Mouse (Mus musculus): ENCODE data around the gene Ccdc63. TPM values are rescaled to one million over a fixed set of nuclear protein-coding genes. Genes with fewer than 3 reads are reported as not detected.

Gene Ccdc63
- polyA plus RNA-seq, 1 experiment = 0.23 TPM

DNA sequence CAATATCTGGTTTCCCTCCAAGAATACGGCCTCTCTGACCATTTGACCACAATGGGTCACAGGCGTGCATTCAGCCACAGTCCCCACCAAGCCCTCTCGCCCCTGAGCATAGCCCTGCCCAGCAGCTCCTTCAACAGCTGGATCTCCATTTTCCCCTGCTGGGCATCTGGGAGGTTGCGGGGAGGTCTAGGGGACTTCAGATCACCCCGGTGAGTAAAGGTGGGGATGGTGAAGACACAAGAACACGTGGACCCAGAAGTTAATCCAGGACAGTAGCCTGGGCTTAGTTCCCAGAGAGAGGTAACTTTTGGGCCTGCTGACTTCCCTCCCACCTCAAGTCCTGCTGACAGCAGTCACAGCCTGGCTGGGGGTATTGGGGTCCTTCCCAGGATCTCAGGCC, 34.4 kb downstream of the Ccdc63 start:
- Histone ChIP-seq H3K36me3 (ENCODE audit: control insufficient read depth, insufficient read depth, low read length) (no peaks in the 10 kb centered on the region), H3K4me3 (ENCODE audit: control insufficient read depth, insufficient read depth, low read length) (no peak overlapping the region)

DNA sequence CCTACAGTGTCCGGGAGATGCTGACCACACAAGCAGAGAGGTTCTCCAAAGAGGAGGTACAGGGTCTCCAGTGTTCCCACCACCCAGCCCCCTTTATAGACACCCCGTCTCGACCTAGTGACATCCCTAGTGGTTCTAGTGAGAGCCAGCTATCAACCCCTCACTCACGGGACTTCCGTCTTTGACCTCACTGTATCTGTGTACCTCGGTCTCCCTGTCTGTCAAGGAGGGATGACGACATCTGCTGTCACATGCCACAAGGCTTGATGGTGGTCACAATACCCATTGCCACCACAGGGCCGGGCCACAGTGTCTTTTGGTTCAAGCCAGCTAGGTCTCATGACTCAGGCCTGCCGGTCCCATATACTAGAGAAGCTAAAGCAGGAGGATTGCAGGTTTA, 35.6 kb downstream of the Ccdc63 start:
- 92% methylated on average over 9 of the region's 9 CpGs for WGBS
- H3K27ac ChIP-seq (ENCODE audit: control insufficient read depth, insufficient read depth, low read length) = no peak overlapping the region

More for the DNA sequence above, 34.4 kb downstream of the Ccdc63 start:
- no peak overlapping the region for H3K27ac ChIP-seq (ENCODE audit: control insufficient read depth, insufficient read depth, low read length)
- no peak for DNase-seq
- peaks cover 7% of the 10 kb centered on the region; the same call in 1 of the 2 replicates for H3K4me1 ChIP-seq (replicated peaks; ENCODE audit: control insufficient read depth, insufficient read depth, low read length)
- TF ChIP-seq POLR2A (IDR thresholded peaks at IDR 0.05; ENCODE audit: control insufficient read depth, extremely low read depth, insufficient read depth, low read length, poor library complexity) (no peak), CTCF (IDR thresholded peaks at IDR 0.05; ENCODE audit: borderline replicate concordance, control insufficient read depth, extremely low read depth, insufficient read depth, low read length, poor library complexity) (no peak)
- WGBS = 95% methylated on average over 6 of the region's 6 CpGs
- H3K27me3 ChIP-seq (ENCODE audit: control insufficient read depth, insufficient read depth, low read length) = peaks cover 11% of the 10 kb centered on the region

DNA sequence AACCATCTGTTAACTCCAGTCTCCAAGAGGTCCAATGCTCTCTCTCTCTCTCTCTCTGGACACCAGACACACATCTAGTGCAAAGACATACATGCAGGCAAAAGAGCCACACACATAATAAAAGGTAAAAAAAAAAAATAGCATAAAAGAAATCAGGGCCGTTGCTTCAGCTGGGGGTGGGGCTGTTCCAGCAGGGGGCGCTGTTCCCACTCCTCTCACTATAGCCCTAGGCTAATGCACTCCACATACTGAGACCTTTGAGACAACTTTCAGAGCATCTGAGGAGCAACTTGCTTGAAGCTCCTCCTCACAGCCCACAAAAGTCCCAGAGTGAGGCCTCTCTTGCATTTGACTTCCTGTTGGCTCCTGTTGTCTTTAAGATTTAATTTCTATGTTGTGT, 36.4 kb downstream of the Ccdc63 start:
- H3K36me3 ChIP-seq (ENCODE audit: control insufficient read depth, insufficient read depth, low read length) = no peaks in the 10 kb centered on the region
- H3K4me1 ChIP-seq (replicated peaks; ENCODE audit: control insufficient read depth, insufficient read depth, low read length) = peaks cover 6% of the 10 kb centered on the region; the same call in 1 of the 2 replicates
- H3K4me3 ChIP-seq (ENCODE audit: control insufficient read depth, insufficient read depth, low read length) = no peak overlapping the region
- H3K27me3 ChIP-seq (ENCODE audit: control insufficient read depth, insufficient read depth, low read length) = peaks cover 11% of the 10 kb centered on the region
- H3K27ac ChIP-seq (ENCODE audit: control insufficient read depth, insufficient read depth, low read length) = no peak overlapping the region
- 4% methylated on average over 2 of the region's 2 CpGs for WGBS
- no peak for TF ChIP-seq POLR2A (IDR thresholded peaks at IDR 0.05; ENCODE audit: control insufficient read depth, extremely low read depth, insufficient read depth, low read length, poor library complexity)
- TF ChIP-seq CTCF (IDR thresholded peaks at IDR 0.05; ENCODE audit: borderline replicate concordance, control insufficient read depth, extremely low read depth, insufficient read depth, low read length, poor library complexity) = peak; percentile 70; the same call in 1 of the 2 replicates
- DNase-seq = peak; percentile 41

More for the DNA sequence above, 35.6 kb downstream of the Ccdc63 start:
- Histone ChIP-seq H3K4me1 (replicated peaks; ENCODE audit: control insufficient read depth, insufficient read depth, low read length) (peaks cover 7% of the 10 kb centered on the region; the same call in 1 of the 2 replicates), H3K36me3 (ENCODE audit: control insufficient read depth, insufficient read depth, low read length) (no peaks in the 10 kb centered on the region), H3K4me3 (ENCODE audit: control insufficient read depth, insufficient read depth, low read length) (no peak overlapping the region), H3K27me3 (ENCODE audit: control insufficient read depth, insufficient read depth, low read length) (peaks cover 11% of the 10 kb centered on the region)
- TF ChIP-seq CTCF (IDR thresholded peaks at IDR 0.05; ENCODE audit: borderline replicate concordance, control insufficient read depth, extremely low read depth, insufficient read depth, low read length, poor library complexity) = no peak
- TF ChIP-seq POLR2A (IDR thresholded peaks at IDR 0.05; ENCODE audit: control insufficient read depth, extremely low read depth, insufficient read depth, low read length, poor library complexity) = no peak
- DNase-seq = no peak

DNA sequence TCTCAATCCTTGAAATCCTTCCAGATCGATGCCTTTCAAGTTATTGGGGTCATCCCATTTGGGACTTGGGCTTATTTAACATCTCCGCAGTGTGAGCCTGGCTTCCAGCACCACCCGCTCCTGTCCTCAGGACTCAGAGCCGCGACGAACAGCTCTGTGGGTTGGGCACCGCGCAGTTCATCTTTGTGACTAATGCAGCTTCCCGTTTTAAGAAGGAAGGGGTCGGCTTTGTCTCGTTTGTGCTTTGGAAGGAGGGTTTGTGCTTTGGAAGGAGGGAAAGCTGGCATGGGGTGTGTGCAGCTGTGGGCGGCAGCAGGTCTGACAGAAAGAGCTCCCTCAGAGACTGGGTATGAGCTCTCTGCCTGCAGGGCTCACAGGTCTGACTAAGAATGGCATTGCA, 37.5 kb downstream of the Ccdc63 start:
- DNase-seq = no peak
- Histone ChIP-seq H3K4me1 (replicated peaks; ENCODE audit: control insufficient read depth, insufficient read depth, low read length) (peaks cover 4% of the 10 kb centered on the region; the same call in 1 of the 2 replicates), H3K27ac (ENCODE audit: control insufficient read depth, insufficient read depth, low read length) (no peak overlapping the region), H3K27me3 (ENCODE audit: control insufficient read depth, insufficient read depth, low read length) (peaks cover 11% of the 10 kb centered on the region), H3K4me3 (ENCODE audit: control insufficient read depth, insufficient read depth, low read length) (no peak overlapping the region), H3K36me3 (ENCODE audit: control insufficient read depth, insufficient read depth, low read length) (no peaks in the 10 kb centered on the region)
- TF ChIP-seq POLR2A (IDR thresholded peaks at IDR 0.05; ENCODE audit: control insufficient read depth, extremely low read depth, insufficient read depth, low read length, poor library complexity) (no peak), CTCF (IDR thresholded peaks at IDR 0.05; ENCODE audit: borderline replicate concordance, control insufficient read depth, extremely low read depth, insufficient read depth, low read length, poor library complexity) (no peak)
- WGBS = 5% methylated on average over 12 of the region's 12 CpGs

DNA sequence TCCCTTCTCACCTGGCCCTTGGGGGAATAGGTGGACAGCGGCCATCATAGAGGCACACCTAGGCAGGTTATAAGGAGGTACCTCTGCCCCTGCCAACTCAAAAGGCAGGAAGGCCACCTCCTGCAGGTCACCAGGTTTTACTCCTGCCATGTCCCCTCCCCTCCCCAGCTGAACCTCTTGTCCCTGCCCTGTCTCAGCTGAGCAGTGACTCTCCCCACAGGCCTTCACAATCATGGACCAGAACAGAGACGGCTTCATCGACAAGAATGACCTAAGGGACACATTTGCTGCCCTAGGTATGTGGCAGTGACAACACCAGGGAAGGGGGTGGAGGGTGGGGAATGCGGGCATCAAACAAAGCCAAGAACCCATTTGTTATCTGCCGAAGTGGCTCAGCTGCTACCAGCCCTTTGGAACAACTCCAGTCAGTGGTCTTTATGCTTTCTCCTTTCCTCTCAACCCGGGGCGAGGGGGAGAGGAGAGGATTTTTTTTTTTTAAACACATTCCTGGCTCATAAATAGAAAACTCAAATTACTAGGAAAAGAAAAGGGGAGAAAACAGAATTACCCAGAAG, 38.1 kb downstream of the Ccdc63 start:
- Histone ChIP-seq H3K4me3 (ENCODE audit: control insufficient read depth, insufficient read depth, low read length) (no peak overlapping the region), H3K27me3 (ENCODE audit: control insufficient read depth, insufficient read depth, low read length) (peaks cover 11% of the 10 kb centered on the region), H3K4me1 (replicated peaks; ENCODE audit: control insufficient read depth, insufficient read depth, low read length) (peaks cover 4% of the 10 kb centered on the region; the same call in 1 of the 2 replicates), H3K36me3 (ENCODE audit: control insufficient read depth, insufficient read depth, low read length) (no peaks in the 10 kb centered on the region), H3K27ac (ENCODE audit: control insufficient read depth, insufficient read depth, low read length) (no peak overlapping the region)
- DNase-seq = no peak
- TF ChIP-seq CTCF (IDR thresholded peaks at IDR 0.05; ENCODE audit: borderline replicate concordance, control insufficient read depth, extremely low read depth, insufficient read depth, low read length, poor library complexity) (no peak), POLR2A (IDR thresholded peaks at IDR 0.05; ENCODE audit: control insufficient read depth, extremely low read depth, insufficient read depth, low read length, poor library complexity) (no peak)
- 49% methylated on average over 7 of the region's 7 CpGs for WGBS

DNA sequence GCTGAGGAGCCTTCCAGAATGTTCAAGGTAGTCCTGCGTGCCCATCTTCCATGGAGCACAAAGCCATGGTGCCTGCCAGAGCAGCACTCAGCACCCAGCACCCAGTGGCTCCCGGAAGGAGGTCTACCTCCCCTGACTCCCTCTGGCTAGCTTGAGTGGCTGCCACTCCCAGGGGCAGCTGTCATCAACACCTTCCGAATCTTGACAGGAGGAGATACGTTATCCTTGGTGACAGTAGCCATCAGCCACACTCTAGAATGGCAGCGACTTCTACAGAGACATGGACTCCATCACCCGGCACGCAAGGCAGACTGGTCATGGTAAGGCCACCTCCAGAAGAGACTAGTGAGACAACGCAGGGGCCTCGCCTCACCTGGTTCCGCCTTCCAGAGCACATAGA, 46.2 kb downstream of the Ccdc63 start:
- DNase-seq = no peak
- Histone ChIP-seq H3K27me3 (ENCODE audit: control insufficient read depth, insufficient read depth, low read length) (no peaks in the 10 kb centered on the region), H3K36me3 (ENCODE audit: control insufficient read depth, insufficient read depth, low read length) (no peaks in the 10 kb centered on the region), H3K27ac (ENCODE audit: control insufficient read depth, insufficient read depth, low read length) (no peak overlapping the region), H3K4me1 (replicated peaks; ENCODE audit: control insufficient read depth, insufficient read depth, low read length) (no peaks in the 10 kb centered on the region), H3K4me3 (ENCODE audit: control insufficient read depth, insufficient read depth, low read length) (no peak overlapping the region)
- 96% methylated on average over 10 of the region's 10 CpGs for WGBS
- TF ChIP-seq POLR2A (IDR thresholded peaks at IDR 0.05; ENCODE audit: control insufficient read depth, extremely low read depth, insufficient read depth, low read length, poor library complexity) (no peak), CTCF (IDR thresholded peaks at IDR 0.05; ENCODE audit: borderline replicate concordance, control insufficient read depth, extremely low read depth, insufficient read depth, low read length, poor library complexity) (no peak)

All from thymus, adult 2 months (tissue).